Mouse (Mus musculus): ENCODE measurements around the gene Vmn2r120.
"Not testable (repeated sequence)": the region's sequence is repeated elsewhere in the genome, so short reads cannot be mapped to it uniquely, and the experiment has no call there.

The Vmn2r120 gene

GRCm38 (mm10) chr17:57545405-57545804, at the start of gene Vmn2r120:
Gene Vmn2r120, minus strand, starts transcription at chr17:57545505.
- DNase-seq (ENCODE audit: low spot score in 2 of 2) = no peak

DNA sequence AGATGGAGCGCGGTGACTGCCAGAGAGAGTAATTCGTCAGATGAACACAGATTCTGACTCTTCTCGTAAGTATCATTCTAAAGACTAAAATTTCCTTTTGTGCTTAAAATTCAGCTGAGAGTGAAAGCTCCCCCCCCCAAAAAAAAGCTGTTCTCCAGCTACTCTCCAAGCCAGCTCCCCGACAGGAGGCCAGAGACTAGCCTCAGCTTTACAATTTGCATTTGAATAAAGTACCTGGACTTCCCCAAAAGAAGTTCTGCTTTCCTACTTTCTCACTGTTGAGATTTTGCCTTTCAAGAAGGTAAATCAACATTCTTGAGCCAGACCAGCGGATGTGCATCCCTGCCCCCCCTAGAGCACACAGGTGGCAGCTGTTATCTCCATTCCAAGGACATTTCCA, 42.0 kb upstream of the Vmn2r120 start:
- not testable (repeated sequence) for DNase-seq (ENCODE audit: low spot score in 2 of 2)

- DNase-seq (ENCODE audit: low spot score in 2 of 2) = no peak
These were observed 28.9 kb upstream of the Vmn2r120 start for GRCm38 (mm10) chr17:57574075-57574705.
